Comparison of ENCODE assay signal across 7 mouse cellular contexts in the genomic region with DNA sequence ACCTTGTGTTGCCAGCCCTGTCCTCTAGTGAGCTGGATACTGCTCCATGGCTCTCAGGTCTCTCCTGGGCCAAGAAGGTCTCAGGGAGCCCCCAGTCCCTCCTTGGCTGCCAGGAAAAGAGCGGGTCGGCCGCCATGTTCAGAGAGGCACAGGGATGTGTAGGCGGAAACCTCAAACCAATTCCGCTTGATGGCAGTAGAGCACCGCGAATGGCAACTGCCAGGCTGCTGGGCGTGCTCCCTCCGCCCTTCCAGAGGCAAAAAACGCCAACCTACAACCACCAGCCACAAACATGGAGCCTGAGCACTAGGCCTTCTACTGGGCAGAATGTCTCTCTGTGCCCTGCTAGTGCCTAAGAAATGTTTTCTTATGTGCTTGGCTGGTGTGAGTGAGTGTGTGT.
A peak's percentile ranks its signal among the peaks of the same experiment; 100 is the strongest.
DNase-seq lines count a peak whose midpoint lies in the region; ATAC-seq and TF ChIP-seq lines count a peak whose summit lies in the region.
"Not testable (repeated sequence)": the region's sequence is repeated elsewhere in the genome, so short reads cannot be mapped to it uniquely, and the experiment has no call there.

No protein-coding gene starts in this region.

- not testable (repeated sequence) for H3K4me3 ChIP-seq in hindbrain, postnatal 0 days (ENCODE audit: low read length); limb, embryonic 10.5 days

- peak; percentile 14 for DNase-seq in Muller cell, postnatal 12 days (ENCODE audit: inconsistent ontology term)
- peak; percentile 22 for DNase-seq in embryo, embryonic 10.5 days (ENCODE audit: low spot score)
- DNase-seq in gastrocnemius, postnatal 14 days: peak; percentile 59
- peak; percentile 58 for DNase-seq in hindbrain, postnatal 0 days (ENCODE audit: low spot score)
- peak; percentile 40 for DNase-seq in limb, embryonic 10.5 days (ENCODE audit: low spot score)
- DNase-seq in lung, postnatal 36 days: peak; percentile 76
- peak; percentile 76 for DNase-seq in ovary, postnatal 36 days (ENCODE audit: low spot score)

- not testable (repeated sequence) for H3K4me2 ChIP-seq in hindbrain, postnatal 0 days (ENCODE audit: low read depth, low read length)

- H3K36me3 ChIP-seq in hindbrain, postnatal 0 days (ENCODE audit: insufficient read depth, low read length); limb, embryonic 10.5 days: not testable (repeated sequence)

- 56% methylated on average over 10 of the region's 10 CpGs for WGBS in hindbrain, postnatal 0 days
- WGBS in limb, embryonic 10.5 days: 86% methylated on average over 10 of the region's 10 CpGs

- H3K9me3 ChIP-seq in hindbrain, postnatal 0 days (ENCODE audit: low read length); limb, embryonic 10.5 days (replicated peaks): not testable (repeated sequence)

- not testable (repeated sequence) for ATAC-seq in hindbrain, postnatal 0 days

- not testable (repeated sequence) for H3K9ac ChIP-seq in hindbrain, postnatal 0 days (replicated peaks; ENCODE audit: low read length)

- not testable (repeated sequence) for H3K27ac ChIP-seq in hindbrain, postnatal 0 days; limb, embryonic 10.5 days

- not testable (repeated sequence) for H3K27me3 ChIP-seq in hindbrain, postnatal 0 days (ENCODE audit: insufficient read depth, low read length); limb, embryonic 10.5 days (ENCODE audit: low read depth, poor library complexity, severe bottlenecking)

- H3K4me1 ChIP-seq in hindbrain, postnatal 0 days (ENCODE audit: insufficient read depth, low read length); limb, embryonic 10.5 days: not testable (repeated sequence)

- intact Hi-C loops in gastrocnemius, postnatal 14 days (cut with DNase I; ENCODE audit: low total_unique reads): not testable (repeated sequence)

- peak; percentile 43; the same call in 1 of the 2 replicates for TF ChIP-seq CTCF in hindbrain, postnatal 0 days (IDR thresholded peaks at IDR 0.05; ENCODE audit: low read depth)

Comparison
In these comparisons a context has a peak if more than half of its experiments do, and no peak if none do; other contexts are left out.
1. DNase-seq: peak in every context shown above with its lines; median percentile 76 in lung, postnatal 36 days; 76 in ovary, postnatal 36 days; 59 in gastrocnemius, postnatal 14 days; 58 in hindbrain, postnatal 0 days; 40 in limb, embryonic 10.5 days; 22 in embryo, embryonic 10.5 days; 14 in Muller cell, postnatal 12 days.